Mouse (Mus musculus) lung, postnatal 0 days (tissue): ENCODE measurements around the gene Lrrc59. TPM values are rescaled to one million over a fixed set of nuclear protein-coding genes. Genes with fewer than 3 reads are reported as not detected.

Experiments
- ATAC-seq: fragments of 200-750 bp; cut with Nextera tagmentation; 2 replicates; pipeline ENCODE4 v1.8.0; 2017; ENCODE audit warnings: moderate library complexity
- DNase-seq: peaks from one replicate; pipeline ENCODE4 v3.0.0-alpha.2; 2016; ENCODE audit warnings: low spot score
- H3K27ac ChIP-seq: fragments of 300-500 bp; sonication (generic); 2 replicates; pipeline ENCODE4 v1.5.1; 2014; ENCODE audit warnings: antibody characterized with exemption, mild to moderate bottlenecking, low read length, mixed read lengths
- H3K27me3 ChIP-seq: fragments of 300-500 bp; sonication (generic); replicated peaks from 2 replicates; pipeline ENCODE4 v1.6.1; 2014; ENCODE audit warnings: low read length, mixed read lengths; ENCODE audit not compliant: insufficient read depth
- H3K36me3 ChIP-seq: fragments of 300-500 bp; sonication (generic); 2 replicates; pipeline ENCODE4 v1.6.1; 2014; ENCODE audit warnings: low read length, mixed read lengths; ENCODE audit not compliant: insufficient read depth
- H3K4me1 ChIP-seq: fragments of 300-500 bp; sonication (generic); 2 replicates; pipeline ENCODE4 v1.6.1; 2014; ENCODE audit warnings: antibody characterized with exemption, low read depth, low read length, mixed read lengths; ENCODE audit not compliant: insufficient read depth
- H3K4me2 ChIP-seq: fragments of 300-500 bp; sonication (generic); replicated peaks from 2 replicates; pipeline ENCODE4 v1.6.1; 2014; ENCODE audit warnings: low read depth, mild to moderate bottlenecking, low read length, moderate library complexity, mixed read lengths
- H3K4me3 ChIP-seq: fragments of 300-500 bp; sonication (generic); 2 replicates; pipeline ENCODE4 v1.5.1; 2014; ENCODE audit warnings: low read depth, low read length
- H3K9ac ChIP-seq: fragments of 300-500 bp; sonication (generic); replicated peaks from 2 replicates; pipeline ENCODE4 v1.6.1; 2014; ENCODE audit warnings: low read depth, mild to moderate bottlenecking
- H3K9me3 ChIP-seq: fragments of 300-500 bp; sonication (generic); 2 replicates; pipeline ENCODE4 v1.6.1; 2016; ENCODE audit warnings: low read length, mixed read lengths
- CTCF ChIP-seq: IDR thresholded peaks from 2 replicates; pipeline ENCODE4 v1.5.1; 2016; ENCODE audit warnings: antibody characterized with exemption, mild to moderate bottlenecking
- EP300 ChIP-seq: IDR thresholded peaks from 2 replicates; pipeline ENCODE4 v1.6.1; 2016; ENCODE audit warnings: antibody characterized with exemption, mild to moderate bottlenecking, control low read depth
- WGBS: fragments of 180-500 bp; shearing (Covaris S2); extraction: QIAGEN DNeasy Blood & Tissue Kit; methylation state at CpG from one replicate; pipeline ENCODE4 v1.1.7; 2014; 5-methylcytosine and 5-hydroxymethylcytosine counted together
- polyA plus RNA-seq: library from polyadenylated mRNA; unstranded; fragments of >200 nt; fragmentation: Nextera tagmentation; extraction: Ambion mirVana; gene quantifications from 2 replicates; pipeline ENCODE4 v1.2.1, GENCODE M21; 2015

Gene Lrrc59
- polyA plus RNA-seq, result 72.9 and 75.0 TPM in 2 replicates

- ATAC-seq, result peak; percentile 98
- WGBS, result 1% methylated on average over 36 of the region's 41 CpGs
- Histone ChIP-seq H3K27me3 (no peaks in the 10 kb centered on the region), H3K36me3 (peaks cover 15% of the 10 kb centered on the region), H3K27ac (peak within 1 kb of the TSS; percentile 80), H3K4me3 (peak within 1 kb of the TSS; percentile 79), H3K9ac (peak within 1 kb of the TSS; percentile 90), H3K9me3 (no peaks in the 10 kb centered on the region), H3K4me2 (peak within 1 kb of the TSS; percentile 93), H3K4me1 (no peaks in the 10 kb centered on the region)
- DNase-seq, result peak; percentile 95
- TF ChIP-seq EP300 (no peak), CTCF (peak; percentile 99)
Measured at GRCm38 (mm10) chr11:94629199-94629883, at the start of gene Lrrc59. Gene Lrrc59 (plus strand): TSS chr11:94629767.

GRCm38 (mm10) chr11:94580111-94580740 is 49.3 kb upstream of the Lrrc59 start:
- WGBS, result 84% methylated on average over 5 of the region's 5 CpGs

GRCm38 (mm10) chr11:94585091-94585490 is 44.5 kb upstream of the Lrrc59 start:
- TF ChIP-seq CTCF (no peak), EP300 (no peak)
- ATAC-seq, result no peak

More at GRCm38 (mm10) chr11:94580111-94580740, 49.3 kb upstream of the Lrrc59 start:
- Histone ChIP-seq H3K27me3 (no peaks in the 10 kb centered on the region), H3K4me2 (no peak overlapping the region), H3K27ac (no peak overlapping the region), H3K9me3 (no peaks in the 10 kb centered on the region), H3K4me3 (no peak overlapping the region), H3K9ac (no peak overlapping the region), H3K36me3 (no peaks in the 10 kb centered on the region), H3K4me1 (no peaks in the 10 kb centered on the region)
- TF ChIP-seq EP300 (no peak), CTCF (no peak)
- no peak for DNase-seq
- no peak for ATAC-seq

GRCm38 (mm10) chr11:94587511-94587910 is 42.1 kb upstream of the Lrrc59 start:
- H3K4me1 ChIP-seq, result no peaks in the 10 kb centered on the region
- 80% methylated on average over 6 of the region's 6 CpGs for WGBS
- no peak overlapping the region for H3K27ac ChIP-seq
- TF ChIP-seq CTCF (no peak), EP300 (no peak)
- no peak for ATAC-seq
- H3K4me2 ChIP-seq, result no peak overlapping the region
- H3K36me3 ChIP-seq, result no peaks in the 10 kb centered on the region
- no peaks in the 10 kb centered on the region for H3K9me3 ChIP-seq
- no peaks in the 10 kb centered on the region for H3K27me3 ChIP-seq
- no peak for DNase-seq
- no peak overlapping the region for H3K9ac ChIP-seq
- no peak overlapping the region for H3K4me3 ChIP-seq

More at GRCm38 (mm10) chr11:94585091-94585490, 44.5 kb upstream of the Lrrc59 start:
- no peak overlapping the region for H3K4me2 ChIP-seq
- H3K27ac ChIP-seq, result no peak overlapping the region
- H3K36me3 ChIP-seq, result no peaks in the 10 kb centered on the region
- H3K27me3 ChIP-seq, result no peaks in the 10 kb centered on the region
- H3K9ac ChIP-seq, result no peak overlapping the region
- no peaks in the 10 kb centered on the region for H3K4me1 ChIP-seq
- WGBS, result 89% methylated on average over 9 of the region's 9 CpGs
- no peak overlapping the region for H3K4me3 ChIP-seq
- no peaks in the 10 kb centered on the region for H3K9me3 ChIP-seq
- no peak for DNase-seq

- Histone ChIP-seq H3K27ac (no peak overlapping the region), H3K36me3 (no peaks in the 10 kb centered on the region), H3K9ac (no peak overlapping the region), H3K9me3 (no peaks in the 10 kb centered on the region), H3K4me1 (no peaks in the 10 kb centered on the region), H3K27me3 (no peaks in the 10 kb centered on the region), H3K4me2 (no peak overlapping the region), H3K4me3 (no peak overlapping the region)
- 61% methylated on average over 7 of the region's 7 CpGs for WGBS
- TF ChIP-seq EP300 (no peak), CTCF (no peak)
- DNase-seq (peak; percentile 27), ATAC-seq (no peak)
Measured at GRCm38 (mm10) chr11:94596311-94596852, 33.2 kb upstream of the Lrrc59 start.

- 77% methylated on average over 4 of the region's 4 CpGs for WGBS
- no peak for DNase-seq
- H3K27me3 ChIP-seq, result no peaks in the 10 kb centered on the region
- no peak for TF ChIP-seq EP300
- no peak for TF ChIP-seq CTCF
- no peak overlapping the region for H3K4me3 ChIP-seq
- no peaks in the 10 kb centered on the region for H3K36me3 ChIP-seq
- peaks cover 3% of the 10 kb centered on the region; the same call in 1 of the 2 replicates for H3K4me1 ChIP-seq
- no peak overlapping the region for H3K4me2 ChIP-seq
- no peak overlapping the region for H3K27ac ChIP-seq
- no peaks in the 10 kb centered on the region for H3K9me3 ChIP-seq
- H3K9ac ChIP-seq, result no peak overlapping the region
- no peak for ATAC-seq
Measured at GRCm38 (mm10) chr11:94597319-94597718, 32.2 kb upstream of the Lrrc59 start.
